Mouse (Mus musculus) lung, postnatal 25 days (tissue): ENCODE measurements around the gene A630001G21Rik.
A peak's percentile ranks its signal among the peaks of the same experiment; 100 is the strongest.

Experiments used
- DNase-seq: peaks from one replicate; pipeline ENCODE4 v3.0.0; 2022; ENCODE audit warnings: low spot score

Gene A630001G21Rik

GRCm38 (mm10) chr1:85734511-85734910, 43.9 kb downstream of the A630001G21Rik start:
- no peak for DNase-seq

GRCm38 (mm10) chr1:85732581-85732980, 45.9 kb downstream of the A630001G21Rik start:
- DNase-seq: no peak

GRCm38 (mm10) chr1:85730471-85730870, 48.0 kb downstream of the A630001G21Rik start:
- no peak for DNase-seq

- DNase-seq: peak; percentile 33
Measured at GRCm38 (mm10) chr1:85720220-85720893, 58.1 kb downstream of the A630001G21Rik start.

GRCm38 (mm10) chr1:85719049-85719448, 59.4 kb downstream of the A630001G21Rik start:
- no peak for DNase-seq

- no peak for DNase-seq
Measured at GRCm38 (mm10) chr1:85716447-85717027, 61.9 kb downstream of the A630001G21Rik start.

GRCm38 (mm10) chr1:85714501-85714900, 63.9 kb downstream of the A630001G21Rik start:
- DNase-seq: no peak

- no peak for DNase-seq
Measured at GRCm38 (mm10) chr1:85706754-85707153, 71.7 kb downstream of the A630001G21Rik start.

- no peak for DNase-seq
Measured at GRCm38 (mm10) chr1:85705552-85705951, 72.9 kb downstream of the A630001G21Rik start.

GRCm38 (mm10) chr1:85703245-85704186, 74.9 kb downstream of the A630001G21Rik start:
- DNase-seq: peak; percentile 92

- DNase-seq: no peak
Measured at GRCm38 (mm10) chr1:85702531-85702930, 75.9 kb downstream of the A630001G21Rik start.

GRCm38 (mm10) chr1:85697721-85698493, 80.5 kb downstream of the A630001G21Rik start:
- no peak for DNase-seq

GRCm38 (mm10) chr1:85695646-85696045, 82.8 kb downstream of the A630001G21Rik start:
- no peak for DNase-seq

GRCm38 (mm10) chr1:85693280-85693679, 85.2 kb downstream of the A630001G21Rik start:
- no peak for DNase-seq

GRCm38 (mm10) chr1:85692281-85692680, 86.2 kb downstream of the A630001G21Rik start:
- DNase-seq: no peak

- no peak for DNase-seq
Measured at GRCm38 (mm10) chr1:85690544-85690943, 87.9 kb downstream of the A630001G21Rik start.

GRCm38 (mm10) chr1:85687346-85687745, 91.1 kb downstream of the A630001G21Rik start:
- peak; percentile 35 for DNase-seq

- DNase-seq: no peak
Measured at GRCm38 (mm10) chr1:85686666-85687065, 91.8 kb downstream of the A630001G21Rik start.

GRCm38 (mm10) chr1:85680226-85680625, 98.2 kb downstream of the A630001G21Rik start:
- DNase-seq: no peak
